Mouse (Mus musculus): ENCODE data around the gene Pim3.

The Pim3 gene

DNA sequence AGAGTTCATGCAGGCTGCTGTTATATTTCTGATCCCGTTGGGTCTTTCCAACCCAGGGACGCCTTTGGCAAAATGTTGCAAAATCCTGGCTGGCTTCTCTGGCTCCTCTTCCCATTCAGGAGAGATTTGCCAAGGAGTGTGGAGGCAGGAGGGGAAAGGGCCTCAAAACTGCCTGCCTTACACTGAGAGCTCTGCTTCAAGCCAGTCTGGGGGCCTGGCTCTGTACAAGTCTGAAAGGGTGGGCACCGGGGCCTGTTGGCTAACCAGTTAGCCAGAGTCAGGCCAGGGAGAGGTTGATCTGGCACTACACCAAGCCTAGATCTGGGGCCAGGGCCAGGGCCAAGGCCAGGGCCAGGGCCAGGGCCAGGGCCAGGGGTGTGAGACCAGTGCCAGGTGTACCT, 3.8 kb upstream of the Pim3 start:
- DNase-seq (ENCODE audit: low spot score in 2 of 2), result no peak

GRCm38 (mm10) chr15:88858707-88859106, 3.3 kb upstream of the Pim3 start:
- no peak for DNase-seq (ENCODE audit: low spot score in 2 of 2)

GRCm38 (mm10) chr15:88859206-88859970, 2.6 kb upstream of the Pim3 start:
- DNase-seq (ENCODE audit: low spot score in 2 of 2), result no peak

- DNase-seq (ENCODE audit: low spot score in 2 of 2), result no peak
Measured at GRCm38 (mm10) chr15:88860781-88861180, 1.2 kb upstream of the Pim3 start.

DNA sequence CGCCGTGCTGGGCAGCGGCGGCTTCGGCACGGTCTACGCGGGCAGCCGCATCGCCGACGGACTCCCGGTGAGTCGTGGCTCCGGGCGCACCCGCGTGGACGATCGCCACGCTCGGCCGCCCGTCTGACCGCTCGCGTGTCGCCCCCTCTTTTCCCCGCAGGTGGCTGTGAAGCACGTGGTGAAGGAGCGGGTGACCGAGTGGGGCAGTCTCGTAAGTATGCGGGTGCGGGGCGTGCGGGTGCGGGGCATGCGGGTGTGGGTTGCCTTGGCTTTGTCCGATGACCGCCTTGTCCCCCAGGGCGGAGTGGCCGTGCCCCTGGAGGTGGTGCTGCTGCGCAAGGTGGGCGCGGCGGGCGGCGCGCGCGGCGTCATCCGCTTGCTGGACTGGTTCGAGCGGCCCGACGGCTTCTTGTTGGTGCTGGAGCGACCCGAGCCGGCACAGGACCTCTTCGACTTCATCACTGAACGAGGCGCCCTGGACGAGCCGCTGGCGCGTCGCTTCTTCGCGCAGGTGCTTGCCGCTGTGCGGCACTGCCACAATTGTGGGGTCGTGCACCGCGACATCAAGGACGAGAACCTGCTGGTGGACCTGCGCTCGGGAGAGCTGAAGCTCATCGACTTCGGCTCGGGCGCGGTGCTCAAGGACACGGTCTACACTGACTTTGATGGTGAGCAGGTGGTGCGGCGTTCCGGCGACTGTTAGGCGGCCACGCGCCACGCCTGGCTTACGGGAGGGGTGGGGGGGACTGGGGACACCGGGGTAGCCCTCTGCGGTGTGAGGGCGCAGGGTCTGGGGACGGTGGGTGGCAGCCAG, 1.1 kb downstream of the Pim3 start:
- peak; percentile 63 to 67 for DNase-seq (ENCODE audit: low spot score in 2 of 2)

- peak; percentile 83 to 91 for DNase-seq (ENCODE audit: low spot score in 2 of 2)
Measured at GRCm38 (mm10) chr15:88863695-88864231, 1.8 kb downstream of the Pim3 start.

DNA sequence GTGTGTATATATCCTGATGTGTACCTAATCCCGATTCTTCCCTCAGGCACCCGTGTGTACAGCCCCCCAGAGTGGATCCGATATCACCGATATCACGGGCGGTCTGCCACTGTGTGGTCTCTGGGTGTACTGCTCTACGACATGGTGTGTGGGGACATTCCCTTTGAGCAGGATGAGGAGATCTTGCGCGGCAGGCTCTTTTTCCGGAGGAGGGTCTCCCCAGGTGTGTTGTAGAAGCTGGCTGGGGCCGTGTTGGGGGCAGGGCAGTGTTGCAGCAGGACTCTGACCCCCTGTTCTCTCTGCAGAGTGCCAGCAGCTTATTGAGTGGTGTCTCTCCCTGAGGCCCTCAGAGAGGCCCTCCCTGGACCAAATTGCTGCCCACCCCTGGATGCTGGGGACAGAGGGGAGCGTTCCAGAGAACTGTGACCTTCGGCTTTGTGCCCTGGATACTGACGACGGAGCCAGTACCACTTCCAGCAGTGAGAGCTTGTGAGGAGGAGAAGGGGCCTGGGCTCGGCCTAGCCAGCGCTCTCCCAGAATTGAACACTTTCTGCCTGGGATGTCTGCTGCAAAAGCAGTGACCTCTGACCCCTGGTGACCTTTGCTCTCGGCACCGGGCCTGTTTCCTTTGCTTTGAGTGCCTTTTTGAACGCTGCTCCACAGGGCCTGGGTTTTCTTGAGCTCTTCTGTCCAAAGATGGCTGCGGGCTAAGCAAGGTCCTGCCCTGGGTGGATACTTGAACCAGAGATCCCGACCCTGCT, 2.5 kb downstream of the Pim3 start:
- DNase-seq (ENCODE audit: low spot score in 2 of 2), result no peak

DNA sequence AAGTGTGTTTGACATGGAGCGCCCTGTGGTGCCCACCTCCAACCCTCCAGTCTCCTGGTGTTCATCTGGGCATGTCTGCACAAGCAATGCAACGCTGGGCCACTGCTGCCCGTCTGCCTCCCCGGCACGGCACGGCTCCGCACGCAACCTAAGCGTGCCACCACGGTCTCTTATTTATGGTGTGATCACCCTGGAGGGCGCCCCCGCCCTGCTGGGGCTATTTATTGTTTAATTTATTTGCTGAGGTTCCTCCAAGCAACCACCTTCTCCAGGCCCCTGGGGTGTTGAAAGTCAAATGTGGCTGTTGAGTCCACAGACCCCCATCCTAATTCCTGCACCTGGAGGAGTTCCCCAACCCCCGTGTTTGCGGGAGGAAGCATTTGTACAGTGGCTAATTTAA, 3.1 kb downstream of the Pim3 start:
- no peak for DNase-seq (ENCODE audit: low spot score in 2 of 2)

DNA sequence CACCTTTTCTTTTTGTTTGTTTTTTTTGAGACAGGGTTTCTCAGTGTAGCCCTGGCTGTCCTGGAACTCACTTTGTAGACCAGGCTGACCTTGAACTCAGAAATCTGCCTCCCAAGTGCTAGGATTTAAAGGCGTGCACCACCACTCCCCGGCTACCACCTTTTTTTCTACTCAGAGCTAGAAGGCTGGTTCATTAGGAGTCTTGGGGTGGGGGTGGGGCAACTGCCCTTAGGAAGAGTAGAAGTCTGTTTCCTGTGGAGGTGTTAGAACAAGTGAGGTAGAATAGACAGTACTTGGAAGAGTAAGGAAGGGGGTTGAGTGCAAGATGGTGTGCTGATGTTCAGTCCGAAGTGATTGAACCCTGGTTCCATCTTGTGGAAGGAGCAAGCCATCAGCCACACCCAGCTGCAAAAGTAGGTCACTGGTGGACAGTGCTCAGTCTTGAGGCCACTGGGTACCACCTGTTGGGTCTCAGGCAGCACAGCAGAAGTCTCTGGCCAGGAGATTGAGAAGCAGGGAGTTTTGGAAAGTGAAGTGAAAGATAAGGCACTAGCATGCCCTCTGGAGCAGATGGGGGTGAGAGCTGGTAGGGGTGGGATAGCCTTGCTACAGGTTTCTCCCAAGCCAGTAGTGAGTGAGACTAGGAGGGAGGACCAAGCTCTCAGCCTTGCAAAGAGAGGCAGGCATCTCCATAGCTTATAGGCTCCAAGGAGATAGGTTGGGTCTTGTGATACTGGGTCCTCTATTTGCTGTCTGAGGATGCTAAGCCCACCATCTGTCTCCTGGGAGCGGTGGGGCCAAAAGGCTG, 4.1 kb downstream of the Pim3 start:
- no peak for DNase-seq (ENCODE audit: low spot score in 2 of 2)

DNA sequence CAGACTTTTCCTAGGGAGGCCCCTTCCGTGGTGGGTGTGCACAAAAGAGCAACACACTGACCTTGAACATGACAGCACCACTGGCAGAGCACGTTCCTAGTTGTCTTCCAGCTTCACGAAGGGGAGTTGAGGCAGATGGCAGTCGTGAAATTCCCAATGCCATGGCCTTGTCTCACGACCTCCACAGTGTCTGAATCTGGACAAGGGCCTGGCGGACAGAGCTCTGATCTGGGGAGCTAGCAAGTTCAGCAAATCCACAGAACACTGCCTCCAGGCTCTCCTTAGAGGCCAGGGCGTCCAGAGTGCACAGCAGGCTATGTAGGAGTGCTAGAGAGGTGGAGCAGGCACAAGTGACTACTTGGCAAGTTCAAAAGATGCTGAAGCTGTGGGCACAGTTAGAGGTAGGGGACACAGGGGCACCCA, 5.0 kb downstream of the Pim3 start:
- DNase-seq (ENCODE audit: low spot score in 2 of 2), result no peak

DNA sequence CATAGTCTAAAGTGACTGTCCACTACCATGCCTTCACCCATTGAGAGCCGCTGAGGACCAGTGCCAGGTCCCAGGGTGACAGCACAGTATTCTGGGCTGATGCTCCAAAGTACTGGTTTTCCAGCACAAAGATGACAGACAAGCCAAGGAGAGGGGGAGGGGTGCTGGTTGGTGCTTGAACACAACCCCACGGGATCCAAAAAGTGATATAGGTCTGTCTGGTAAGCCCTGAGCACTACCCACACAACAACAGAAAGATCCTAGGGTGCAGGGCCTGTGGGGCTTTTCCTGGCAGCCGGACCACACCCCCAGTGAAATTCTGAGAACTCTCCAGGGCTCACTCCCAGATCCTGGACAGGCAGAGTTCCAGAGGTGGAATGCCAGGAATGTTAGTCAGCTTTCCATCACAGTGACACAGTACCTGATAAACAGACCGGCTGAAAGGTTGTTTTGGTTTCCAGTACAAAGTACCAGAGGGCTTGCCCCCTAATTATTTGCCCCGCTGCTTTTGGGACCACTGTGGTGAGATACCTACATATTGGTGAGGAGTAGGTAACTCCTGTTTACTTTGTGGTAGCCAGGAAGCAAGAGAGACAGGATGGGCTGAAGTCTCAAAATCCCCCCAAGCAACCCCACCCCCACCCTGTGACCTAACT, 5.5 kb downstream of the Pim3 start:
- DNase-seq (ENCODE audit: low spot score in 2 of 2), result no peak

- DNase-seq (ENCODE audit: low spot score in 2 of 2), result no peak
Measured at GRCm38 (mm10) chr15:88868024-88868742, 6.2 kb downstream of the Pim3 start.

- no peak for DNase-seq (ENCODE audit: low spot score in 2 of 2)
Measured at GRCm38 (mm10) chr15:88870418-88871185, 8.6 kb downstream of the Pim3 start.

DNA sequence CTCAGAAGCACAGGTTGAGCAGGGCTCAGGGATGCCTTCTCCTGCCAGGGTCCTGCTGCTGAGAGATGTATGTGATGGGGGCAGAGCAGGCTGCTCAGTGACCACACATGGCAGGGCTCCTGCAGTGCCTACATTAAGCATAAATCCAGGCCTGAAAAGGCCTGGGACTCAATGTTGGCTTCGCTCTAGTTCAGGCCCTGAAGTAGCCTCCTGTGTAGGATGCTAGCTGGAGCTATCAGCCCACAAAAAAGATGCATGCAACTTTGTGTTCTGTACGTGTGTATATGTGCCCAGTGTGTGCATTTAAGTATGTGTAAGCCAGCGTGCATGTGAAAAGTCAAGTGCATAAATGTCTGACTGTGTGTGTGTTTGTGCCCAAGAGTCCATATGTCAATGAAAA, 12.1 kb downstream of the Pim3 start:
- DNase-seq (ENCODE audit: low spot score in 2 of 2), result no peak

GRCm38 (mm10) chr15:88874477-88874876, 12.5 kb downstream of the Pim3 start:
- DNase-seq (ENCODE audit: low spot score in 2 of 2), result no peak

DNA sequence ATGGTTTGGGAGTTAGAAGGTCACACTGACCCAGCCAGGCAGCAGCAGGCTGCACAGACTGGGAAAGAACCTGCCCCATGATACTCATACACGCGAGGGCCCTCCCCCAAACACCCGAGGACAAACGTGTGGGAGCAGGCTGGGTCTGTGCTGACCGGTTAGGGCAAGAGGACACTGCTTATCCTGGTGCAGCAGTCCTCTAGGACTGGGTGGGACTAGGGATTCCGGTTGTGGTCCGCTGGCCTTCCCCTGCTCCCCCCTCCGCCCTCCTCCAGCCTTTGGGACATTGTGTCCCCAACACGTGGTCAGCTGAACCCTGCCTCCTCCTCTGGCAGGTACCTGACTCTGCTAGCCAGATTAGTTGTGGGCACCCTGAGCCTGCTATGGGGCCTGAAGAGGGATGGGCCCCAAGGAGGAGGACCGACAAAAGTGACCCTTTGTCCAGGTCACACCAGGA, 13.7 kb downstream of the Pim3 start:
- no peak for DNase-seq (ENCODE audit: low spot score in 2 of 2)

- DNase-seq (ENCODE audit: low spot score in 2 of 2), result peak; percentile 75 to 77
Measured at GRCm38 (mm10) chr15:88876155-88877020, 14.4 kb downstream of the Pim3 start.

GRCm38 (mm10) chr15:88877021-88877400, 15.0 kb downstream of the Pim3 start:
- peak in 1 of 2 experiments; percentile 62 for DNase-seq (ENCODE audit: low spot score in 2 of 2)

Data from frontal cortex, postnatal 36 days (tissue).